Mouse (Mus musculus) MEL (cell line): ENCODE data around the gene Bzw2. TPM values are rescaled to one million over a fixed set of nuclear protein-coding genes. Genes with fewer than 3 reads are reported as not detected.

Experiments
- DNase-seq: peaks from one replicate; pipeline ENCODE4 v3.0.0; 2011; ENCODE audit warnings: low read depth, low spot score
- H3K27ac ChIP-seq: 2 replicates; pipeline ENCODE4 v1.5.1; 2012; ENCODE audit warnings: low read depth, mild to moderate bottlenecking, control low read depth, low read length, moderate library complexity; ENCODE audit not compliant: control insufficient read depth
- H3K27me3 ChIP-seq, 2 experiments: fragments of 150-350 bp in 1 of 2; sonication (generic) in 1 of 2; 2 replicates each; pipeline ENCODE4 v1.6.1; 2012; ENCODE audit warnings: low read length in 2 of 2, mild to moderate bottlenecking in 2 of 2, improper control_type of control experiment in 1 of 2, moderate library complexity in 1 of 2; ENCODE audit not compliant: insufficient read depth in 2 of 2, control insufficient read depth in 1 of 2
- H3K36me3 ChIP-seq, 2 experiments: 2 replicates each; pipeline ENCODE4 v1.6.1; 2012 to 2014; ENCODE audit warnings: low read length in 2 of 2, improper control_type of control experiment in 1 of 2, inconsistent platforms in 1 of 2, mild to moderate bottlenecking in 1 of 2; ENCODE audit not compliant: insufficient read depth in 2 of 2, control insufficient read depth in 1 of 2
- H3K4me1 ChIP-seq, 2 experiments: fragments of 150-350 bp in 1 of 2; sonication (generic) in 1 of 2; 2 replicates each; pipeline ENCODE4 v1.6.1; 2012; ENCODE audit warnings: low read length in 2 of 2, improper control_type of control experiment in 1 of 2, mild to moderate bottlenecking in 1 of 2; ENCODE audit not compliant: insufficient read depth in 2 of 2, control insufficient read depth in 1 of 2
- H3K4me3 ChIP-seq, 2 experiments: fragments of 150-350 bp in 1 of 2; sonication (generic) in 1 of 2; 2 replicates each; pipeline ENCODE4 v1.5.1; 2012; ENCODE audit warnings: low read depth in 2 of 2, low read length in 2 of 2, mild to moderate bottlenecking in 2 of 2, moderate library complexity in 2 of 2, control low read depth in 1 of 2, improper control_type of control experiment in 1 of 2; ENCODE audit not compliant: control insufficient read depth in 1 of 2, insufficient read depth in 1 of 2
- H3K79me2 ChIP-seq: 2 replicates; pipeline ENCODE4 v1.6.1; 2012; ENCODE audit warnings: mild to moderate bottlenecking, low read length, moderate library complexity; ENCODE audit not compliant: control insufficient read depth, poor library complexity, insufficient read depth
- H3K9ac ChIP-seq: 2 replicates; pipeline ENCODE4 v1.6.1; 2012; ENCODE audit warnings: low read depth, mild to moderate bottlenecking, control low read depth, low read length, moderate library complexity; ENCODE audit not compliant: control insufficient read depth, poor library complexity, severe bottlenecking
- H3K9me3 ChIP-seq: fragments of 150-350 bp; sonication (generic); replicated peaks from 2 replicates; pipeline ENCODE4 v1.6.1; 2012; ENCODE audit warnings: mild to moderate bottlenecking, low read length, improper control_type of control experiment, moderate library complexity; ENCODE audit not compliant: insufficient read depth
- CHD1 ChIP-seq: IDR thresholded peaks from 2 replicates; pipeline ENCODE4 v1.6.1; 2012; ENCODE audit warnings: low read depth, mild to moderate bottlenecking, inconsistent platforms, low read length, improper control_type of control experiment
- CTCF ChIP-seq, 3 experiments: IDR thresholded peaks in 2 of 3; conservative IDR thresholded peaks in 1 of 3; 2 replicates each; pipeline ENCODE4 v1.5.1; 2011 to 2012; ENCODE audit warnings: low read length in 3 of 3, low read depth in 2 of 3, mild to moderate bottlenecking in 2 of 3, improper control_type of control experiment in 1 of 3, inconsistent platforms in 1 of 3, mixed read lengths in 1 of 3, moderate library complexity in 1 of 3; ENCODE audit not compliant: control insufficient read depth in 1 of 3, insufficient read depth in 1 of 3, poor library complexity in 1 of 3, severe bottlenecking in 1 of 3
- ELF1 ChIP-seq: IDR thresholded peaks from 2 replicates; pipeline ENCODE4 v1.6.1; 2014; ENCODE audit warnings: low read depth, mild to moderate bottlenecking, inconsistent platforms, low read length, improper control_type of control experiment, moderate library complexity
- JUND ChIP-seq: IDR thresholded peaks from 2 replicates; pipeline ENCODE4 v1.6.1; 2011; ENCODE audit warnings: low read depth, mild to moderate bottlenecking, improper control_type of control experiment, low read length
- MAFK ChIP-seq: IDR thresholded peaks from 2 replicates; pipeline ENCODE4 v1.6.1; 2011; ENCODE audit warnings: low read depth, mild to moderate bottlenecking, low read length, improper control_type of control experiment, borderline replicate concordance
- MAZ ChIP-seq: IDR thresholded peaks from 2 replicates; pipeline ENCODE4 v1.6.1; 2012; ENCODE audit warnings: low read depth, mild to moderate bottlenecking, inconsistent platforms, low read length, improper control_type of control experiment
- MXI1 ChIP-seq: IDR thresholded peaks from 2 replicates; pipeline ENCODE4 v1.6.1; 2011; ENCODE audit warnings: mild to moderate bottlenecking, low read depth, low read length, improper control_type of control experiment
- MYB ChIP-seq: IDR thresholded peaks from 2 replicates; pipeline ENCODE4 v1.6.1; 2011; ENCODE audit warnings: mild to moderate bottlenecking, low read depth, low read length, improper control_type of control experiment
- MYC ChIP-seq: IDR thresholded peaks from 2 replicates; pipeline ENCODE4 v1.6.1; 2011; ENCODE audit warnings: low read depth, mild to moderate bottlenecking, low read length, improper control_type of control experiment, moderate library complexity
- NELFE ChIP-seq: IDR thresholded peaks from 2 replicates; pipeline ENCODE4 v1.6.1; 2011; ENCODE audit warnings: low read depth, low read length, improper control_type of control experiment
- NRF1 ChIP-seq: IDR thresholded peaks from 2 replicates; pipeline ENCODE4 v1.6.1; 2014; ENCODE audit warnings: low read depth, mild to moderate bottlenecking, inconsistent platforms, low read length, improper control_type of control experiment, moderate library complexity; ENCODE audit not compliant: poor library complexity, insufficient read depth, severe bottlenecking
- RCOR1 ChIP-seq: IDR thresholded peaks from 2 replicates; pipeline ENCODE4 v1.6.1; 2012; ENCODE audit warnings: low read depth, mild to moderate bottlenecking, inconsistent platforms, low read length, improper control_type of control experiment
- SIN3A ChIP-seq: IDR thresholded peaks from 2 replicates; pipeline ENCODE4 v1.6.1; 2012; ENCODE audit warnings: low read length, improper control_type of control experiment, inconsistent platforms
- SMC3 ChIP-seq: IDR thresholded peaks from 2 replicates; pipeline ENCODE4 v1.6.1; 2011; ENCODE audit warnings: low read depth, low read length, improper control_type of control experiment
- TAL1 ChIP-seq: IDR thresholded peaks from 2 replicates; pipeline ENCODE4 v1.6.1; 2012; ENCODE audit warnings: mild to moderate bottlenecking, inconsistent platforms, low read length, moderate library complexity, mixed read lengths
- TCF12 ChIP-seq: IDR thresholded peaks from 2 replicates; pipeline ENCODE4 v1.6.1; 2014; ENCODE audit warnings: low read depth, mild to moderate bottlenecking, inconsistent platforms, low read length, improper control_type of control experiment, moderate library complexity
- UBTF ChIP-seq: IDR thresholded peaks from 2 replicates; pipeline ENCODE4 v1.6.1; 2012; ENCODE audit warnings: low read depth, mild to moderate bottlenecking, inconsistent platforms, low read length, improper control_type of control experiment, moderate library complexity, borderline replicate concordance; ENCODE audit not compliant: insufficient read depth
- ZC3H11A ChIP-seq: IDR thresholded peaks from 2 replicates; pipeline ENCODE4 v1.6.1; 2012; ENCODE audit warnings: low read depth, mild to moderate bottlenecking, inconsistent platforms, low read length, improper control_type of control experiment
- ZNF384 ChIP-seq: IDR thresholded peaks from 2 replicates; pipeline ENCODE4 v1.6.1; 2012; ENCODE audit warnings: low read depth, mild to moderate bottlenecking, inconsistent platforms, low read length, improper control_type of control experiment
- polyA plus RNA-seq, 2 experiments: library from polyadenylated mRNA; stranded (reverse) in 1 of 2; unstranded in 1 of 2; fragments of >175 nt in 1 of 2; fragments of >200 nt in 1 of 2; gene quantifications; 2 replicates each; pipeline versions ENCODE4 v1.2.1 to v1.2.4; 2012; ENCODE audit warnings: low replicate concordance in 2 of 2, low read depth in 1 of 2; ENCODE audit not compliant: insufficient read length in 2 of 2, insufficient read depth in 1 of 2, missing spikeins in 1 of 2
- total RNA-seq: library from RNA; depleted of rRNA; stranded (reverse); fragments of 300-350 nt; gene quantifications from 2 replicates; pipeline ENCODE4 v1.2.3, GENCODE M21; 2012

Bzw2 gene
- total and polyA plus RNA-seq, 3 experiments: 155 to 170 (median 157) TPM

DNA sequence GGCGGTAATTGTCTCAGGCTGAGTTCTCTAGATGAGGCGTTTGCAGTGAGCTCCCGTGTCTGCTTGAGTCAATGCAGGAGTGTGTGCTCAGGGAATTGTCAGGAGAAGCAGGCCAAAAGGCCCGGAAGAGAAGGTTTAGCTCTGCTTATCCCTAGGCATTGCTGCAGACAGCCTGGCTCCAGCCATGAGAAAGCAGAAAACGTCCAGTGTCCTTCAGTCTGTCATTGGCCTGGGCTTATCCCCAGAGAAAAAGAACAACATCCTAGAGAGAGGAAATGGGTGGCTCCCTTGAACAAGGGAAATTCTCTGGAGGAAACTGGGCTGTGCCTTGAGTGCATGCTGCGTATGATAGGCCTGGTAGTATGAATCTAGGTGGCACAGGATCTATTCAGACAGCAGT, 24.7 kb upstream of the Bzw2 start:
- Histone ChIP-seq H3K4me3 (no peak overlapping the region), H3K9ac (no peak overlapping the region), H3K27me3 (no peaks in the 10 kb centered on the region), H3K79me2 (no peaks in the 10 kb centered on the region), H3K36me3 (peaks cover 0 to 2% of the 10 kb centered on the region in 2 experiments; a peak in 1 of 4 replicates), H3K27ac (no peak overlapping the region), H3K4me1 (no peaks in the 10 kb centered on the region), H3K9me3 (no peaks in the 10 kb centered on the region)
- DNase-seq: no peak
- no peak for TF ChIP-seq UBTF
- TF ChIP-seq MAFK: no peak
- TF ChIP-seq TCF12: no peak
- no peak for TF ChIP-seq ZC3H11A
- TF ChIP-seq SIN3A: no peak
- no peak for TF ChIP-seq NELFE
- no peak for TF ChIP-seq MYC
- TF ChIP-seq CHD1: no peak
- no peak for TF ChIP-seq NRF1
- TF ChIP-seq ELF1: no peak
- TF ChIP-seq CTCF (IDR thresholded peaks at IDR 0.05 in 2 of 3, conservative IDR thresholded peaks at IDR 0.05 in 1 of 3; ENCODE audit: control insufficient read depth in 1 of 3, insufficient read depth in 1 of 3, low read depth in 2 of 3, low read length in 3 of 3, poor library complexity in 1 of 3, severe bottlenecking in 1 of 3): no peak

DNA sequence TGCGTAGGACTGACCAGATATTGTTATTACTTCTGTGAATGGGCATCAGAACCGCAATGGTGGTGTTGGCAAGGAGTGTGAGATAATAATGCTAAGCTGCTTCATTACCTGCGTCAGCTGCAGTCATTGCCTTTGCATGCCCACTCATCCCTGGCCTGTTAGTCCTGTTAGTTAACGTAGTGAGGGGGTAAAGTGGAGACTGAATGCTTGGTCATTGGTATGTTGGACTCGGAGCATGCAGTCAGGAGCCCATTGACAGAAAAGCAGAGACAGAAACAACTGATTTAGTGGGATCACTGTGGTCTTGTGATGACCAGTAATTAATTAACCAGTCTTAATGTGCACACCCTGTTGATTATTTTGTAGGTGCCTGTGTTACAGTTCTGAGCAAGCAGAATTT, 19.3 kb upstream of the Bzw2 start:
- DNase-seq: no peak
- Histone ChIP-seq H3K4me3 (no peak overlapping the region), H3K9ac (no peak overlapping the region), H3K27ac (no peak overlapping the region), H3K4me1 (no peaks in the 10 kb centered on the region), H3K9me3 (no peaks in the 10 kb centered on the region), H3K27me3 (no peaks in the 10 kb centered on the region), H3K36me3 (peaks cover 0 to under 1% of the 10 kb centered on the region in 2 experiments; a peak in 1 of 4 replicates), H3K79me2 (no peaks in the 10 kb centered on the region)
- TF ChIP-seq MAZ: no peak
- TF ChIP-seq ZC3H11A: no peak
- no peak for TF ChIP-seq ZNF384
- TF ChIP-seq MYC: no peak
- no peak for TF ChIP-seq RCOR1
- no peak for TF ChIP-seq SMC3
- no peak for TF ChIP-seq MYB
- TF ChIP-seq CHD1: no peak
- no peak for TF ChIP-seq JUND
- TF ChIP-seq TAL1: no peak
- no peak for TF ChIP-seq MXI1
- TF ChIP-seq ELF1: no peak
